Mouse (Mus musculus) spleen, adult 2 months (tissue): ENCODE results near the gene Galc. TPM values are rescaled to one million over a fixed set of nuclear protein-coding genes. Genes with fewer than 3 reads are reported as not detected.

Experiments
- DNase-seq, 2 experiments: peaks; one replicate each; pipeline versions ENCODE4 v3.0.0 to v3.0.0-alpha.2; 2012 to 2021; ENCODE audit warnings: low spot score in 2 of 2, low read depth in 1 of 2
- H3K27ac ChIP-seq: fragments of 200-500 bp; 2 replicates; pipeline ENCODE4 v1.5.1; 2012; ENCODE audit warnings: low read length, inconsistent platforms; ENCODE audit not compliant: insufficient read depth
- H3K27me3 ChIP-seq: fragments of 200-500 bp; 2 replicates; pipeline ENCODE4 v1.6.1; 2012; ENCODE audit warnings: mild to moderate bottlenecking, moderate library complexity, low read length, inconsistent platforms; ENCODE audit not compliant: control insufficient read depth, insufficient read depth
- H3K36me3 ChIP-seq: fragments of 200-500 bp; 2 replicates; pipeline ENCODE4 v1.6.1; 2012; ENCODE audit warnings: mild to moderate bottlenecking, low read length, inconsistent platforms; ENCODE audit not compliant: control insufficient read depth, insufficient read depth
- H3K4me1 ChIP-seq: fragments of 200-500 bp; 2 replicates; pipeline ENCODE4 v1.6.1; 2011; ENCODE audit warnings: inconsistent platforms; ENCODE audit not compliant: control insufficient read depth, insufficient read depth, insufficient read length
- H3K4me3 ChIP-seq: fragments of 200-500 bp; 2 replicates; pipeline ENCODE4 v1.5.1; 2011; ENCODE audit warnings: mild to moderate bottlenecking, inconsistent platforms; ENCODE audit not compliant: insufficient read depth, insufficient read length; ENCODE audit errors: extremely low read depth
- CTCF ChIP-seq: fragments of 200-500 bp; IDR thresholded peaks from 2 replicates; pipeline ENCODE4 v1.5.1; 2011; ENCODE audit warnings: mild to moderate bottlenecking, inconsistent platforms; ENCODE audit not compliant: insufficient read depth, insufficient read length, insufficient replicate concordance; ENCODE audit errors: extremely low read depth
- POLR2A ChIP-seq: fragments of 200-500 bp; IDR thresholded peaks from 2 replicates; pipeline ENCODE4 v1.6.1; 2011; ENCODE audit warnings: low read depth, low read length, inconsistent platforms
- WGBS: fragments of 180-500 bp; shearing (Covaris S2); methylation state at CpG from one replicate; pipeline ENCODE4 v1.1.7; 2018; 5-methylcytosine and 5-hydroxymethylcytosine counted together
- polyA plus RNA-seq: library from polyadenylated mRNA; depleted of rRNA; stranded (reverse); fragments of >200 nt; gene quantifications from 2 replicates; pipeline ENCODE4 v1.2.3, GENCODE M21; 2012; rRNA removed

Gene Galc
- polyA plus RNA-seq, 1 experiment = 4.9 TPM

DNA sequence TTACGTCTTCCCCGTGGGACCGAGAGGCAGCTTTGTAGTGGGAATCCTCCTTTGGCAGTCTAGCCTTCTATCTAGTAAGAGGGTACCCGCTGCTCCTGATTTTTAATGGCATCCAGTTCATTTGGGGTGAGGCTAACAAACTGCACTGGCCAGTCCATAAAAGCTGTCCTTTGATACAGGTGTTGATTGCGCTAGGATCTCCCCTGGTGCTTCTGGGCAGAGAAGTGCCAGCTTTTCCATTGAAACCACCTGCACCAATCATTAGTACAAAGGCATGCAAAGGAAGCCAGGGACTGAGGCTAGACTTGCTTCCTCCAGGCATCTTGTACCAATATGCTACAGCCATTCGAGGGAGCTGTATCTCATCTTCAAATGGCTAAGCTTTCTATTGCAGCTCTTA, 98.4 kb downstream of the Galc start:
- H3K27ac ChIP-seq = no peak overlapping the region
- no peaks in the 10 kb centered on the region for H3K36me3 ChIP-seq
- H3K27me3 ChIP-seq = no peaks in the 10 kb centered on the region
- 87% methylated on average over 6 of the region's 6 CpGs for WGBS
- no peak overlapping the region for H3K4me3 ChIP-seq
- TF ChIP-seq POLR2A (no peak), CTCF (no peak)
- no peaks in the 10 kb centered on the region for H3K4me1 ChIP-seq
- no peak for DNase-seq

Other genes starting within 250 kb of the Galc start
- 8.6 and 9.2 TPM in 2 replicates for gene Gpr65, start 9.2 kb upstream of the Galc start, polyA plus RNA-seq